Mouse (Mus musculus) cerebellum, adult 2 months (tissue): ENCODE measurements around the gene Marveld3.

ENCODE experiments used
- CTCF ChIP-seq: fragments of 200-500 bp; IDR thresholded peaks from 2 replicates; pipeline ENCODE4 v1.5.1; 2011; ENCODE audit warnings: low read depth, mild to moderate bottlenecking, control low read depth, low read length, moderate library complexity, borderline replicate concordance; ENCODE audit not compliant: insufficient read depth
- POLR2A ChIP-seq: fragments of 200-500 bp; IDR thresholded peaks from 2 replicates; pipeline ENCODE4 v1.6.1; 2011; ENCODE audit warnings: low read length, control low read depth, borderline replicate concordance; ENCODE audit not compliant: insufficient read depth

DNA sequence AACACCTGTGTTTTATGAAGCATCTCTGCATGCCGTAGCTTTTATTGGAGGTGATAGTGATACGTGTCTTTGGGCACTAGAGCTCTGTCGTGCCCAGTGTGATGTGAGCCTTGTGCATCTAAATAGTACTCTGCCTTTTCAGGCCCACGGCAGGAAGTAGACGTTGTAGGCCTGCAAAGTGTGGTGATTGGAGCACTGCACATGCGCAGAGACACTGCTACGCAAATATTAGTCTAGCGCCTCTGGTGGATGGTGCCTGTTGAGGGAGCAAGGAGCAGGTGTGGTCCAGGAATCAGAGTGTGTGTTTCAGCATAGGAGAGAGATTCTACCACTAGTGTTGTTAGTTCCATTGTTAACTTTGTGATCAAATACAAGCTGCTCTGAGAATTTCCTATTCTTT, 27.1 kb upstream of the Marveld3 start:
- TF ChIP-seq CTCF, result no peak
- TF ChIP-seq POLR2A, result no peak
